Mouse (Mus musculus) splenic B cell, adult 2 months (primary cell): ENCODE measurements around the gene Pls1.

ENCODE experiments used
- DNase-seq: peaks from one replicate; pipeline ENCODE4 v3.0.0-alpha.2; 2011; ENCODE audit warnings: low read depth, low spot score
- H3K27me3 ChIP-seq: 2 replicates; pipeline ENCODE4 v1.6.1; 2012; ENCODE audit warnings: mild to moderate bottlenecking, low read length, moderate library complexity, mixed read lengths; ENCODE audit not compliant: control insufficient read depth, poor library complexity, insufficient read depth, severe bottlenecking
- H3K36me3 ChIP-seq: 2 replicates; pipeline ENCODE4 v1.6.1; 2012; ENCODE audit warnings: mild to moderate bottlenecking, low read length, moderate library complexity, mixed read lengths; ENCODE audit not compliant: control insufficient read depth, poor library complexity, insufficient read depth, severe bottlenecking

Gene Pls1

DNA sequence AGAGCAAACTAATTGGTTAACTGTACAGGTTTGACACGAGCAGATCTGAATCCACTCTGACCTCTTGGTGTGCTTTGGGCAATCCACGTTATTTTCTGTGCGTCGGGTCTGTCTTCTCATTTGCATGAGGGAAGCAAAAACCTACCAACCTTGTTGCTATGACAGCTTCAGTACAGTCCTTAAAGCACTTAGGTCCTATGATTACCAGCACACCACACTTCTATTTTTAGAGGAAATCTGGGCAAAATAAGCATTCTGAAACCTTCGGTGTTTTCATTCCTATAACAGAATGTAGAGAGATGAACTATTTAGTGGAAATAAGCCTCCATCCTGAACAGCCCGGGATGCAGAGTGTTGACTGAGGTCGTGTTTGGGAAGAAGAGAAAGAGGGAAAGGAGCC is 22.6 kb downstream of the Pls1 start:
- no peaks in the 10 kb centered on the region; the same call in 1 of the 2 replicates for H3K27me3 ChIP-seq
- no peak for DNase-seq
- H3K36me3 ChIP-seq = no peaks in the 10 kb centered on the region

DNA sequence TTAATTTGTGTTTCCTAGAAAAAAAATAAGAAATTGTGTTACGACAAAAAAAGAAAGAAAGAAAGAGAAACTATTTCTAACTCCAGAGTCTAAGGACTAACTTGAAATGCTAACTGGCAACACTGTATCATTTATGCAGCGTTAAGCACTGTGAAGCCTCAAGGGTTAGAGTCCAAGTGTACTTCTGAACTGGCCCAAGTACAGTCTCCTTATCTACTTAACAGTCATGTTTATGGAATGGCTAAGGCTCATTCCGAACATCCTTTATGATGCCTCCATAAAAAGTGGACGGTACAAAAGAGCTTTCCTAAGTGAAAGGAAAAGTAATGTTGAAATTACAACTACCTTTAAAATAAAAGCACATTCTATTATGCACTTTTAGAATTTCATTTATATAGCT is 29.4 kb downstream of the Pls1 start:
- no peaks in the 10 kb centered on the region for H3K27me3 ChIP-seq
- H3K36me3 ChIP-seq = no peaks in the 10 kb centered on the region
- no peak for DNase-seq

DNA sequence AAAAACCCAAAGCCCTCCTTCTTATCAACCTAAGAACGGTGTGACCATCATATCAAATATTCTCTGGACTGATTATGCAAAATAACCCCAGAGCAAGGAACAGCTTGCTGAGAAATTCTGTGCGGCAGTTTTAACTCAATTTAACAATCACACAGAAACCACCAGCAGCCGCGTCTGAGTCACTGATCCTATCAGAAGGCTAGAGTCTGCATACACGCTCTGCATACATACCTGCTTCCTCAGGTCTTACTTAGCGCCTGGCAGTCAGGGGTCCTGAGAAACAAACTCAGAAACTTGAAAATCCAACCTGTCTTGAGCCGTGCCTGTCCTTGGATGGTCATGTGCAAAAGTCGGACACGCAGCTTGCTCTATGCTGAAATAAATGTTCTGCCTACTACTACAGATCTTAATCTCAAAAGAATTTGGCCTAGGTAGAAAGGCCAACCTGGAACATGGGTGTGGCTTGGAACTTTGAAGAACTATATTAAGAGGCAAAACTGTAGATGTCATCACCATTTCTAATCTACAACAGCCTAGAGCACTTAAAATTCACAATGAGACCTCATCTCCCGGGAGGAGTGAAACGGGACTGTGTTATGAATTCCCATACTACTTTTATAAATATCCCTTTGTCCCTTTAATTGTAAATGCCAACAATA is 30.0 kb downstream of the Pls1 start:
- Histone ChIP-seq H3K36me3 (no peaks in the 10 kb centered on the region), H3K27me3 (no peaks in the 10 kb centered on the region)
- no peak for DNase-seq

DNA sequence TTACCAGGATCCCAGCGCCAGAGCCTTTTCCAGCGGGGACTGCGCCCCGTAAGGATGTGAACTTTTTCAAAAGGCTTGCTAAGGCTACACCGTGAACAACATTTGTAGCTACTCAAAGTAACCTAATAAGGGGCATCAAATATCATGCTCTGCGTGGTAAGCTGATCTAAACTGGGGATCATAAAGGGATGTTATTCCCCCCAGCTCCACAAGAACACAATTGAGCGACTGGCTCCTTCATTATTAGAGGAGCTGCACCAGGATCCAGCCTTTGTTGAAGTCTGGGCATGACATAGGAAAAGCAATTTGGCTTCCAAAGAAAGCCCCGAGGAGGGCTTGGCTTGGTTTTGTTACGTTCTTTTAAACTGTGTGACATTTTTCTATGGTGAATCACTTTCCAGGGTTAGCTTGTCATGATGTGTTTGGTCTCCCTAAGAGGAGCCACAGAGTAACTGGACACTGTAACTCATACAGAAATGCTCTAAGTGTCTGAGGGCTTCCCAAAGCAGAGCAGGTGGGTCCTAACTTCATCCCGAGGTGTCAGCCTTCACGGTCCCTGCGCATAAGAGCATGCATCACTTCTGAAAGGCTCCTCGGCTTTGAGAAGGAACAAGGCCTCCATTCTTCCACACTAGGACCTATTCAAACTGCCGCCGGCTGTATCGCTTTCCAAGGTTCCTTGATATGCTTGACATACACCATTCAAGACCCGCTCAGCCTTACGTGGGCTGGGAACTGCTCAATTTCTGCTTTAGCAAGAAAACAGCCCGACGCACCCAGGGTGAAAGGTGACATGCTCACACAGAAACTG is 31.2 kb downstream of the Pls1 start:
- H3K27me3 ChIP-seq = no peaks in the 10 kb centered on the region
- H3K36me3 ChIP-seq = no peaks in the 10 kb centered on the region
- no peak for DNase-seq

DNA sequence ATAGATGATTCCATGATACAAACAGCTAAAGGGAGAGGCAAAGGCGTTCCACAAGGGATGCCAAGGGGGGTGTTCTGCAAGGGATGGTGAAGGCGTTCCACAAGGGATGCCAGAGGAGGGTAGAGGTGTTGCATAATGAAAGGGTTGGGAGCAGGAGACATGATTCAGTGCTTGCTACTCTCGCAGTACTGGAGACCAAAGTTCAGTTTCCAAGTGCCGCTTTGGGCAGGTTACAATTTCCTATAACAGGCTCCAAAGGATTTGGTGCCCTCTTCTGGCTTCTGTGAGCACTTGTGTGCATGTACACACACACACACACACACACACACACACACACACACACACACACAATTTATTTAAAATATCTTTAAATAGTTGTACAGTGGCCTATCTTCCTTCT is 33.3 kb downstream of the Pls1 start:
- no peak for DNase-seq
- no peaks in the 10 kb centered on the region for H3K27me3 ChIP-seq
- H3K36me3 ChIP-seq = no peaks in the 10 kb centered on the region

DNA sequence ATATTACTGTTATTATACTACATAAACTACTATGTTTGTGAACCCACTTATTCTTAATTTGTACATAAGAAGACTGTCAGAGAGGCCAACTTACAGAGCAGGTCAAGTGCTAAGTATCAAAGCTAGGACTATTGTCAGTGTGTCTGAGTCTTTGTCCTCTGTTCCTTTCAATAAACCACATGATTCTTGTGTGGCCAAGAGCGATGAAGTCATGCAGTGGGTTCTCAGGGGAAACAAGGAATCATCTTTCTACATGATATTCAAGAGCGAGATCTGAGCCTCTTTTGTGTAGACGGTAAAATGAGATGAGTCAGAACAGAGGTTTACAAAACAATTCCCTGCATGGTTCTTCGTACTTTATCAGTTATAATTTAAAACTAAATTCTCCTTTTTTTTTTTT is 35.5 kb downstream of the Pls1 start:
- no peaks in the 10 kb centered on the region for H3K27me3 ChIP-seq
- DNase-seq = no peak
- H3K36me3 ChIP-seq = no peaks in the 10 kb centered on the region

DNA sequence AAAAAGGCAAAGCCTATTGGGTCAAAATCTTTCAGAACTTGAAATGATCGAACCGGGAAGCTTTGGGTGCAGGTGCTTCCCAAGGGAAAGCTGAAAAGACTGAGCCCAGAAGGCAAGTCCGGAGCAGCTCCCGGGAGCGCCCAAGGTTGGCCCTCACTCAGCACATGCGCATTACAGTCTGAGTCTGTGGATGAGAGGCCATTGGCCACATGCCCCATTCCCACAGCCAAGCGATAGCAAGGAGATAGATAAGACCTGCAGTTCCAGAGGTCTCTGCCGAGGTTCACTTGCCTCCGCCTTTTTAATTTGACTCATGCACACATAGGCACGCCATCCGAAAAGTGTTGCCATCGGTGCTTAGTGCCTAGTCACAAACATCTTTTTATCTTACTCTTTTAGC is 39.7 kb downstream of the Pls1 start:
- H3K27me3 ChIP-seq = no peaks in the 10 kb centered on the region
- DNase-seq = no peak
- no peaks in the 10 kb centered on the region for H3K36me3 ChIP-seq

DNA sequence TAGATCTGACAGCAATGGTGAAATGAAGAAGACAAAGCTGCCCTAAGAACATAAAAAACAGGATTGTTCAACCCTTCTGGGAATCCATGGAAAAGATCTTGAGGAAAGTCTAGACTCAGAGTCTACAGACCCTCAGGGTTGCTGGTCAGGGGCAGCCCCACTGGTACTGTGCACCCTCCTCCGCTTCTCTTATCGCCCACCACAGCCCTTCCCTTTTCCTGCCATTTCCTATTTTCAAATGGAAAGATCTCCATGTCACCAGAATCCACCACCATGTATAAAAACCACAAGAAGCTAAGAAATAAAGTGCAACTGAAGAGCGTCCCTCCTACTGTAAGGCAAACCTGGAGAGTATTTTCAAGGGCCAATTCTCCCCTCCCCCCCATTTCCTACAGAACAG is 41.3 kb downstream of the Pls1 start:
- H3K27me3 ChIP-seq = no peaks in the 10 kb centered on the region
- no peaks in the 10 kb centered on the region for H3K36me3 ChIP-seq
- DNase-seq = no peak

DNA sequence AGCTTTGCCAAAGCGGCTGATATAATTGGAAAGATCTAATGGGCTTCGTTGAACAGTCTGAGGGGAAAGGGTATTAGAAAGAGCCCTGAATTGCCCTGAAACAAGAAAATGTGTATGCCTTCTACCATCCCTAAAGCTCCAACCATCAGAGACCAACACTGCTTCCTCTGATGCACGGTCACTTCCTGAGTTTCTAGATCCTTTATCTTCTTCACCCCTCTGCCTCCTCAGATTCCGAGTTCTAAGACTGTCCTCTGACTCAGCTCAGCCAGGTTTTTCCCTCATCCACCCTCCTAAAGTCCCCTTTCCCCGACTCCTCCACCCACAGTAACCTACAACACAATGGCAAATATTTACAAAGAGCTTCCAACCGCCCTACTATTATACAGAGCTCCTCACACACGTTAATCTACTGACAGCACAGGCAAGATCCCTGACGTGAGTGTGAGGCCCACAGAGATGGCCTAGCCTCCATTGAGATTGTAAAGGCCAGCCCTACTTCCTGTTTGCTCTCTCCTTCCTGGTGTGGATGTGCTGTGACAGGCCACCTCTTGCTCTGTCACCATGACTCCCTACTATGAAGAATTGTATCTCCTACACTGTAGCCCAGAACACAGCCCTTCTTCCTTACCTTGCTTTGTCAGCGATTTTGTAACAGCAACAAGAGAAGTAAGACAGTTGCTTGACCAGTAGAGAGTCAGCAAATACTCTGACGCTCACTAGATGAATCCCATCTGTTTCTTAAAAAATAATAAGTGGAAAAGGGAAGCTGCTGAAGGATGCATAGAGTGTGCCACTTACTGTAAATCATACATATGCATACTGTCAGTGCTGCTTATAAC is 43.3 kb downstream of the Pls1 start:
- no peaks in the 10 kb centered on the region for H3K36me3 ChIP-seq
- no peaks in the 10 kb centered on the region for H3K27me3 ChIP-seq

DNA sequence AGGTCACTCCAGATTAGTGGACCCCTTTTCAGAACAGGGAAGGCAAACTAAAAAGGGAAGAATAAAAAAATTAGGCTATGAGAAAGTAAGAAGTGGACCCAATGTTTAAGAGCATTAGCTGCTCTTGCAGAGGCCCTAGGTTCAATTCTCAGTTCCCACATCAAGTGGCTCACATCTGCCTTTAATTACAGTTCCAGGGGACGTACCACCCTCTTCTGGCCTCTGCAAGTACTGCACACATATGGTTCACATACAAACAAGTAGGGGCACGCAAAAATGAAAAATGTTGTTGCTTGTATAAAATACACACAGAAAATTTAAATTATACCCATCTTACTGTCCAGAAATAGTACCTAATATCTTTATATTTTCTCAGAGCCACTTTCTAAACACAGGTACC is 48.8 kb downstream of the Pls1 start:
- Histone ChIP-seq H3K36me3 (no peaks in the 10 kb centered on the region), H3K27me3 (no peaks in the 10 kb centered on the region)
- DNase-seq = no peak

More for the DNA sequence above, 43.3 kb downstream of the Pls1 start:
- DNase-seq = no peak

DNA sequence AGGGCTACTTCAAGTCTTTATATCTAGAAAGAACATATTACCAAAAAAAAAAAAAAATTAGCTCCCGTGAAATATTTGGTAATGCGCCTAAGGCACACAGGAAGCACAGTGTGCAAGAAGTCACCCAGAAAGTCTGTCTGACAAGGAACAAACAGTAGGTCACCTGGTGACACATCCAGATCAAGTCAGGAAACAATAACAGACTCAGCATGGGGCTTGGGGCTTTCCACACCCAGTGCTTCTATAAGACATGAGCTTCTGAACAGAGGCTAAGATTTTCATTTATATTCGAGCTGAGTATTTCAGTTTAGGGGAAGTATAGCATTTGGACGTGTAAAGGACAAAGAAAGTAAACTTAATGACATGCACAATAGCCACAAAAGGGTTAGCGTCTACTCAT is 49.3 kb downstream of the Pls1 start:
- H3K27me3 ChIP-seq = no peaks in the 10 kb centered on the region
- no peak for DNase-seq
- no peaks in the 10 kb centered on the region for H3K36me3 ChIP-seq

DNA sequence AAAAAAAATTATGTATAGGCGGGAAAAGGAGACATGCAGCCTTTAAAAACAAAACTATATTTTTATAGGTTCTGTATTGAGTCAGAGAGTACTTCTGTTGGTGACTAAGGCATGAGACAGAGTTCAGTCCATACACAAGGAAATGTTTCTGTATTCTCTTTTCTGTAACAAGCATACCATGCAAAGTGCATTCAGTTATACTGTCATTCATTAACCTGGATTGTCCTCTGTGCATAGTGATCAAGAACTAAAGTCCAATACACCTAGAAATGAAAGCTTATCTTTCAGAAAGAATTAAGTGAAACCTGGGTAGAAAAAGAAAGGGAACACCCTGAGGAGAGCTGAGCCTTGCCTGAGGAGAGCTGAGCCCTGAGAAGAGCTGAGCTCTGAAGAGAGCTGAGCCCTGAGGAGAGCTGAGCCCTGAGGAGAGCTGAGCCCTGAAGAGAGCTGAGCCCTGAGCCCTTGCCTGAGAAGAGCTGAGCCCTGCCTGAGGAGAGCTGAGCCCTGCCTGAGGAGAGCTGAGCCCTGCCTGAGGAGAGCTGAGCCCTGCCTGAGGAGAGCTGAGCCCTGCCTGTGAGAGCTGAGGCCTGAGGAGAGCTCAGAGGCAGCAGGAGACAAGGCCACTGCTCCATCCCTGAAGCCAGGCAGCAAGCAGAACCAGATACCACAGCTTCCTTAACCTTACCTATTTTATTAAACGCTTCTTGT is 49.9 kb downstream of the Pls1 start:
- H3K36me3 ChIP-seq = no peaks in the 10 kb centered on the region
- H3K27me3 ChIP-seq = no peaks in the 10 kb centered on the region
- DNase-seq = no peak

DNA sequence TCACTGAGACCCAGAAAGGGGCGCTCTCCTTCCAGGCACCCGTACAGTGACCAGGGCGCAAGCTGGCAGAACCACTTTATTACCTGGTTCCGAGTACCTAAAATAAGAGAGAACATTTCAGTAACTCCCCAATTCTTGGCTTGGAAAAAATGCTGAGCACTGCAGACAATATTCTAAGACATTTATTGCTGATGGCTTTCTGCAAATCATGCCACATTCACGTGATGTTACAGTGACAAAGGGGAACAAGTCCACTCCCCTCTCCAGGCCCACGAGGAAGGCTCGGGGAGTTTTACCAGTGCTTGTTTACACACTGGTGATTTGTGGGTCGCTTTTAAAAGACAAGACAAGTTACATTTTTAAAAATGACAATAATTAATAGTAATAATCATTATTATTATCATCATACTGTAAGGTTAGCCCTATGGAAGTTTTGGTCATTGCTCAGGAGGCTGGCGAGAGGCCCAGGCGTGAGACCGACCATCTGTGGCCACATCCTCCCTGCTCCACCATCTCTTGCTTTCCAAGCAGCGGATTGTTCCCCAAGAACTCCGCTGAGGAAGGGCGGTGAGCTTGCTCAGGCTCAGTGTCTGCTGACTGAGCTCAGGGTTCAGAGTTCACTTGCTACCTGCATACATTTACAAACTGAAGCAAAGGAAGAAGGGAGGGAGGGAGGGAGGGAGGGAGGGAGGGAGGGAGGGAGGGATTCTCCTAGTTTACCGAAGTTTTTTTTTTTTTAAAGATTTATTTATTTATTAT is 50.9 kb downstream of the Pls1 start:
- Histone ChIP-seq H3K27me3 (no peaks in the 10 kb centered on the region), H3K36me3 (no peaks in the 10 kb centered on the region)
- DNase-seq = no peak

DNA sequence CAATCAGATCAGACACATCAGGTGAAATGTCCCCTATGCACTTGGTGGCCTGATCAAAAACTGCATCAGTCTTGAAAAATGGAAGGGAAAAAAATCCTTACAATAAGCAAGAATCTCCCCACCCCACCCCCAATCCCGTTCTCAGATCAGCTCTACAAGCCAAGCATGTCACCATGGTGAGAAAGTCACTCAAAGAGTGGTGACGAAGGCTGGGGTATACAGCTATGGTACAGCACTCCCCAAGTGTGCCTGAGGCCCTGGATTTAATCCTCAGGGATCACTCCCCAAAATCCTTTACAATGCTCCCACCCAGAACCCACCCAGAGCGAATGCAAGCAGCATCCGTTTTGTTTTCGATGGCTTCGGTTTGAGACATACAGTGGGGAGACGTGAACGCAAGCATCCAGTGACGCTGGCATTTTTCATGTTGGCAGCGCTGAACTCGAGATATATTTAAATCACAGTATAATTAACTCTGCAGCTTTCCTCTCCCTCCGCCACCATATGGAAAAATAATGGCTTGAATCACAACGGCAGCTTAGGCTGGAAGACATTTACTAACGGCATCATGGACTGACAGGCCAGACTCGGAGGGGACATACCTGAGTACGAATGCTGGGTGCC is 60.1 kb downstream of the Pls1 start:
- no peaks in the 10 kb centered on the region for H3K27me3 ChIP-seq
- no peak for DNase-seq
- H3K36me3 ChIP-seq = no peaks in the 10 kb centered on the region
